Mouse (Mus musculus) kidney, embryonic 16.5 days (tissue): ENCODE results near the gene Olfr1000. TPM values are rescaled to one million over a fixed set of nuclear protein-coding genes. Genes with fewer than 3 reads are reported as not detected.
"Not testable (repeated sequence)": the region's sequence is repeated elsewhere in the genome, so short reads cannot be mapped to it uniquely, and the experiment has no call there.

Source experiments
- ATAC-seq: fragments of 200-750 bp; cut with Nextera tagmentation; 2 replicates; pipeline ENCODE4 v1.8.0; 2017; ENCODE audit warnings: moderate TSS enrichment; ENCODE audit not compliant: low FRiP score, low TSS enrichment
- H3K27ac ChIP-seq: fragments of 300-500 bp; sonication (generic); 2 replicates; pipeline ENCODE4 v1.5.1; 2014; ENCODE audit warnings: low read length
- H3K27me3 ChIP-seq: fragments of 300-500 bp; sonication (generic); 2 replicates; pipeline ENCODE4 v1.6.1; 2014; ENCODE audit warnings: low read length, control low read depth, mixed read lengths; ENCODE audit not compliant: insufficient read depth
- H3K36me3 ChIP-seq: fragments of 300-500 bp; sonication (generic); 2 replicates; pipeline ENCODE4 v1.6.1; 2014; ENCODE audit warnings: low read length, control low read depth, mixed read lengths; ENCODE audit not compliant: insufficient read depth
- H3K4me1 ChIP-seq: fragments of 300-500 bp; sonication (generic); 2 replicates; pipeline ENCODE4 v1.6.1; 2014; ENCODE audit warnings: low read length, control low read depth, mixed read lengths; ENCODE audit not compliant: insufficient read depth
- H3K4me2 ChIP-seq: fragments of 300-500 bp; sonication (generic); replicated peaks from 2 replicates; pipeline ENCODE4 v1.6.1; 2014; ENCODE audit warnings: low read depth, low read length
- H3K4me3 ChIP-seq: fragments of 300-500 bp; sonication (generic); 2 replicates; pipeline ENCODE4 v1.5.1; 2014; ENCODE audit warnings: mild to moderate bottlenecking, low read length
- H3K9ac ChIP-seq: fragments of 300-500 bp; sonication (generic); replicated peaks from 2 replicates; pipeline ENCODE4 v1.6.1; 2014; ENCODE audit warnings: low read length
- H3K9me3 ChIP-seq: fragments of 300-500 bp; sonication (generic); 2 replicates; pipeline ENCODE4 v1.6.1; 2016; ENCODE audit warnings: low read length, control low read depth
- WGBS: fragments of 180-500 bp; shearing (Covaris S2); extraction: QIAGEN DNeasy Blood & Tissue Kit; methylation state at CpG from one replicate; pipeline ENCODE4 v1.1.7; 2014; 5-methylcytosine and 5-hydroxymethylcytosine counted together
- polyA plus RNA-seq: library from polyadenylated mRNA; unstranded; fragments of >200 nt; fragmentation: Nextera tagmentation; extraction: Ambion mirVana; gene quantifications from 2 replicates; pipeline ENCODE4 v1.2.1, GENCODE M21; 2015

The Olfr1000 gene
- not detected in 2 replicates for polyA plus RNA-seq

DNA sequence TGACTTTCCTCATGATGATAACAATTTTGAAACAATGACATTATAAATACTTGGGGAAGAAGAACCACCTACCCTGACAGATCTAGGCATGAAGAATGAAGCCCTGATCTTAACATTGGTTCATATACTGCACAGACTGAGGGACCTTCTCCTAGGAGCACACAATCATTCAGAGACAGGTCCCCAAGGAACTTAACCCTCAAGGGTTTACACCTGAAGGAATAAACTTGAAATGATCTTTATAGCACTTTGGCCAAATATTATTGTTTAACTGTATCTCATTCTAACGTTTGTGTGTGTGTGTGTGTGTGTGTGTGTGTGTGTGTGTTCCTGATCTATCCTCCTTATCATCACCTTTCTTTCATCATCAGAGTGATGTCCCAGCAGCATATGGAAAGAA lies at the start of gene Olfr1000:
Olfr1000 (minus strand) TSS at position 101 of the 400 bp plus-strand sequence.
- Histone ChIP-seq H3K4me1 (no peaks in the 10 kb centered on the region), H3K27ac (no peak within 1 kb of the TSS), H3K36me3 (no peaks in the 10 kb centered on the region), H3K9ac (no peak within 1 kb of the TSS), H3K4me3 (no peak within 1 kb of the TSS), H3K4me2 (no peak within 1 kb of the TSS), H3K27me3 (no peaks in the 10 kb centered on the region), H3K9me3 (no peaks in the 10 kb centered on the region)
- ATAC-seq = no peak
- 79% methylated on average over 1 of the region's 1 CpGs for WGBS

GRCm38 (mm10) chr2:85650604-85651003 lies 38.9 kb upstream of the Olfr1000 start, which contains the start of gene Olfr1002:
Olfr1002 (minus strand) TSS chr2:85650704.
- Histone ChIP-seq H3K36me3 (no peaks in the 10 kb centered on the region), H3K4me3 (no peak within 1 kb of the TSS), H3K9me3 (no peaks in the 10 kb centered on the region), H3K27me3 (no peaks in the 10 kb centered on the region), H3K9ac (no peak within 1 kb of the TSS), H3K27ac (no peak within 1 kb of the TSS), H3K4me1 (no peaks in the 10 kb centered on the region), H3K4me2 (no peak within 1 kb of the TSS)
- WGBS = 82% methylated on average over 1 of the region's 1 CpGs
- ATAC-seq = no peak

DNA sequence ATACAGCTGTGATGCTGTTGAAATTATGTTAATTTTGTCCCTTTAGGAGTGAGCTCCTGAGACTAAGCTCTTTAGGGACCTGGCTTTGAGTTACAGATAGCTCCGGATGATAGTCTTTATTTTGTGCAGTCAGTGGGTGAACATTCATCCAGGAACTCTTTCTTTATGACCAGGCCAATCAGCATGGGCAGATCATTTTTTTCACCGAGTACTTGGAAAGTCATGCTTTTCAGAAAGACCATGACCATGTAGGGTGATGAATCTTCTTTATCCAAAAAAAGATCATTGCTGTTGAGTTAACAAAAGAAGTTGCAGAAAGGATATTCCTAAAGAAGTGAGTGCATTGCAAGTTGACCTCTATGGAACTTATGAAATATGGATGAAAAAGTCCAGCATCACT lies 23.1 kb downstream of the Olfr1000 start, which contains the start of gene Olfr998:
Olfr998 (plus strand) TSS at position 301 of the 400 bp plus-strand sequence.
- WGBS = 81% methylated on average over 2 of the region's 2 CpGs
- not testable (repeated sequence) for H3K27me3 ChIP-seq, H3K36me3 ChIP-seq, H3K9ac ChIP-seq, H3K27ac ChIP-seq, H3K9me3 ChIP-seq, H3K4me3 ChIP-seq, ATAC-seq, H3K4me1 ChIP-seq, H3K4me2 ChIP-seq

DNA sequence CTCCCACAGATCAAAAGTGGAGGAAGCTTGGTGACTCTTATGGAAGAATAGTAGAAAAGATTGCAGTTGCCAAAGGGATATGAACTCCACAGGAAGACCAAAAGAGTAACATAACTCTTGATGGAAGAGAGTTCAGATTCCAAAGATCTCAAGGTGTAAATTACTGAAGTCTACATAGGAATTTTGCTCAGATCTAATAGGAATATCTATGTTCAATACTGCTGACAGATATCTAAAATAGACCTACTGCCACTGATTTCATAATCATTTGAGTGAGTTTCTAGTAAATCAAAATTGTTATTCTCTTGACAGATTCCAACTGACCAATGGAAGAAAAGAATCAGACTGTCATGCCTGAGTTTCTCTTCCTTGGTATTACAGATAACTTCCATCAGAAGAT lies 32.8 kb downstream of the Olfr1000 start, which contains the start of gene Olfr996:
Olfr996 (plus strand) TSS at position 301 of the 400 bp plus-strand sequence.
- Histone ChIP-seq H3K27me3 (no peaks in the 10 kb centered on the region), H3K27ac (no peak within 1 kb of the TSS), H3K4me3 (no peak within 1 kb of the TSS), H3K4me1 (no peaks in the 10 kb centered on the region), H3K36me3 (no peaks in the 10 kb centered on the region), H3K9ac (no peak within 1 kb of the TSS), H3K9me3 (no peaks in the 10 kb centered on the region), H3K4me2 (no peak within 1 kb of the TSS)
- ATAC-seq = no peak

DNA sequence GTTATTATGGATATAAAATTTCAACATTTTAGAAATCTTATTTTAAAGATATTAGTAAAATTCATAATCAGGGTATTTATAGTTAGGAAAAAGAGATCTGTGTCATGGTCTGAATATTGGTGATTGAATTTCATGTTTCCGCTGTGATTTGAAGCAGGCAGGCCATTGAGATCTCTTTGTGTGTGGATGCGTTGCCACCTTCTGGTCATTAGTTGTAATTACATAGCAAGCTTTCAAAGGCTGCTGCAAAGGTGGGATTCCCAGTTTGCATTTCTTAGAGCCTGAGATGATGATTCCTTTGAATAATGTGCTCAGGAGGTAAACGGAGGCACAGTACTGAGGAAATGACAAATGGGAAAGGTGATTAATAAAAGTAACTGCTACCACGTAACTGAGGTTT lies 50.5 kb downstream of the Olfr1000 start:
- Histone ChIP-seq H3K9ac (no peak overlapping the region), H3K27me3 (no peaks in the 10 kb centered on the region), H3K27ac (no peak overlapping the region), H3K9me3 (no peaks in the 10 kb centered on the region), H3K4me3 (no peak overlapping the region), H3K4me2 (no peak overlapping the region), H3K4me1 (no peaks in the 10 kb centered on the region), H3K36me3 (no peaks in the 10 kb centered on the region)
- no peak for ATAC-seq
- 22% methylated on average over 4 of the region's 4 CpGs for WGBS

DNA sequence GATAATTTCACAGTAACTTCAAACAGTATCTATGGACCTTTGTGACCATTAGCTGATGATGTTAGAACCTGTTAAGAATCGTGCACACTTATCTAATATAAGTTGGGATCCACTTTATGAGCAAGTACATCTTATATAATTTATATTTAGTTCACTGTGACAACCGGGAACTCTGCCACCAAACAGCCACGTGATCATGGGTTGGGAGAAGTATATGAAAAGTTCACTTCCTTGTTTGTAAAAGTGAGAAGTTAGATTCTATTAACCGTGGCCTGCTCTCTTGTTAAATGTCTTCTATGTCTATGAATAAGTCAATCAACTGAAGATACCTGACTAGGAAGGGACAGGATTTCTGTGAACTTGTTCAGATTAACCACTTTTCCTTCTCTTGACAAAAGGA lies 51.5 kb downstream of the Olfr1000 start:
- H3K4me3 ChIP-seq = no peak overlapping the region
- no peaks in the 10 kb centered on the region for H3K27me3 ChIP-seq
- H3K27ac ChIP-seq = no peak overlapping the region
- no peak overlapping the region for H3K9ac ChIP-seq
- H3K36me3 ChIP-seq = no peaks in the 10 kb centered on the region
- 52% methylated on average over 4 of the region's 4 CpGs for WGBS
- no peak overlapping the region for H3K4me2 ChIP-seq
- H3K9me3 ChIP-seq = no peaks in the 10 kb centered on the region
- ATAC-seq = no peak
- H3K4me1 ChIP-seq = no peaks in the 10 kb centered on the region

Other genes starting within 250 kb of the Olfr1000 start
- gene Olfr988, start 248.7 kb downstream of the Olfr1000 start, polyA plus RNA-seq = not detected in 2 replicates
- not detected in 2 replicates for gene Olfr992, start 202.4 kb downstream of the Olfr1000 start, polyA plus RNA-seq
- gene Olfr993, start 197.0 kb downstream of the Olfr1000 start, polyA plus RNA-seq = not detected in 2 replicates
- not detected in 2 replicates for gene Olfr994, start 175.5 kb downstream of the Olfr1000 start, polyA plus RNA-seq
- not detected in 2 replicates for gene Olfr995, start 168.3 kb downstream of the Olfr1000 start, polyA plus RNA-seq
- gene 4833423E24Rik, start 92.9 kb downstream of the Olfr1000 start, polyA plus RNA-seq = not detected in 2 replicates
- gene Olfr996, start 32.7 kb downstream of the Olfr1000 start, polyA plus RNA-seq = not detected in 2 replicates
- not detected in 2 replicates for gene Olfr998, start 23.0 kb downstream of the Olfr1000 start, polyA plus RNA-seq
- not detected in 2 replicates for gene Olfr1002, start 38.8 kb upstream of the Olfr1000 start, polyA plus RNA-seq
- not detected in 2 replicates for gene Olfr154, start 52.6 kb upstream of the Olfr1000 start, polyA plus RNA-seq
- gene Olfr1006, start 66.9 kb upstream of the Olfr1000 start, polyA plus RNA-seq = not detected in 2 replicates
- gene Olfr1008, start 77.5 kb upstream of the Olfr1000 start, polyA plus RNA-seq = not detected in 2 replicates
- gene Olfr1009, start 103.5 kb upstream of the Olfr1000 start, polyA plus RNA-seq = not detected in 2 replicates
- gene Olfr1012, start 150.9 kb upstream of the Olfr1000 start, polyA plus RNA-seq = not detected in 2 replicates
- not detected in 2 replicates for gene Olfr1013, start 155.2 kb upstream of the Olfr1000 start, polyA plus RNA-seq
- gene Olfr1014, start 160.8 kb upstream of the Olfr1000 start, polyA plus RNA-seq = not detected in 2 replicates
- not detected in 2 replicates for gene Olfr1015, start 170.1 kb upstream of the Olfr1000 start, polyA plus RNA-seq
- gene Olfr1016, start 190.6 kb upstream of the Olfr1000 start, polyA plus RNA-seq = not detected in 2 replicates
- not detected in 2 replicates for gene Olfr1018, start 206.6 kb upstream of the Olfr1000 start, polyA plus RNA-seq
- gene Olfr1019, start 233.6 kb upstream of the Olfr1000 start, polyA plus RNA-seq = not detected in 2 replicates
- not detected in 2 replicates for gene Olfr1020, start 235.1 kb upstream of the Olfr1000 start, polyA plus RNA-seq